8 mouse cellular contexts compared by ENCODE assay signal in genomic region chr14:17927469-17927868, GRCm38 (mm10).
DNase-seq lines count a peak whose midpoint lies in the region; ATAC-seq and TF ChIP-seq lines count a peak whose summit lies in the region.

No protein-coding gene starts in this region.

- peak; percentile 49 for DNase-seq in midbrain, postnatal 0 days (ENCODE audit: low spot score)
- DNase-seq in midbrain, embryonic 10.5 days (ENCODE audit: low spot score), result no peak
- DNase-seq in kidney, adult 9 months, result peak; percentile 70
- DNase-seq in left cerebral cortex, postnatal 36 days (ENCODE audit: low spot score in 2 of 2), result peak; percentile 66 to 77
- peak; percentile 57 for DNase-seq in stomach, postnatal 0 days (ENCODE audit: low spot score)
- no peak for DNase-seq in spleen, postnatal 10 days (ENCODE audit: low spot score in 2 of 2)

- no peaks in the 10 kb centered on the region for H3K9me3 ChIP-seq in midbrain, postnatal 0 days (ENCODE audit: low read length)
- H3K9me3 ChIP-seq in midbrain, embryonic 10.5 days (replicated peaks), result no peaks in the 10 kb centered on the region
- H3K9me3 ChIP-seq in stomach, postnatal 0 days (ENCODE audit: control insufficient read depth, low read length), result no peaks in the 10 kb centered on the region

- no peaks in the 10 kb centered on the region for H3K27me3 ChIP-seq in midbrain, postnatal 0 days (ENCODE audit: insufficient read depth, low read length)
- H3K27me3 ChIP-seq in midbrain, embryonic 10.5 days (ENCODE audit: low read depth, poor library complexity, severe bottlenecking), result no peaks in the 10 kb centered on the region
- no peaks in the 10 kb centered on the region for H3K27me3 ChIP-seq in stomach, postnatal 0 days (ENCODE audit: control insufficient read depth, insufficient read depth, low read length)

- no peak overlapping the region for H3K27ac ChIP-seq in midbrain, postnatal 0 days (ENCODE audit: low read depth, low read length)
- no peak overlapping the region for H3K27ac ChIP-seq in midbrain, embryonic 10.5 days (replicated peaks)
- H3K27ac ChIP-seq in stomach, postnatal 0 days (replicated peaks), result no peak overlapping the region

- no peak overlapping the region for H3K4me3 ChIP-seq in midbrain, postnatal 0 days (ENCODE audit: low read depth, low read length)
- H3K4me3 ChIP-seq in midbrain, embryonic 10.5 days, result no peak overlapping the region
- H3K4me3 ChIP-seq in stomach, postnatal 0 days (ENCODE audit: low read depth, low read length), result no peak overlapping the region

- WGBS in midbrain, postnatal 0 days, result 36% methylated on average over 1 of the region's 1 CpGs
- 24% methylated on average over 1 of the region's 1 CpGs for WGBS in midbrain, embryonic 10.5 days
- WGBS in stomach, postnatal 0 days, result 37% methylated on average over 1 of the region's 1 CpGs

- no peaks in the 10 kb centered on the region for H3K4me1 ChIP-seq in midbrain, postnatal 0 days (ENCODE audit: insufficient read depth, low read length)
- 0 out of 2 replicates have a peak, but pooled peaks cover 4% of the 10 kb centered on the region for H3K4me1 ChIP-seq in midbrain, embryonic 10.5 days
- no peaks in the 10 kb centered on the region for H3K4me1 ChIP-seq in stomach, postnatal 0 days (replicated peaks; ENCODE audit: control insufficient read depth, insufficient read depth)

- H3K36me3 ChIP-seq in midbrain, postnatal 0 days (ENCODE audit: insufficient read depth, low read length), result no peaks in the 10 kb centered on the region
- H3K36me3 ChIP-seq in midbrain, embryonic 10.5 days, result no peaks in the 10 kb centered on the region
- H3K36me3 ChIP-seq in stomach, postnatal 0 days (ENCODE audit: control insufficient read depth, insufficient read depth, low read length), result no peaks in the 10 kb centered on the region

- peak; percentile 67 for TF ChIP-seq CTCF in midbrain, postnatal 0 days (IDR thresholded peaks at IDR 0.05)
- TF ChIP-seq CTCF in stomach, postnatal 0 days (IDR thresholded peaks at IDR 0.05; ENCODE audit: low read depth), result peak; percentile 82

- peak; percentile 35; the same call in 1 of the 2 replicates for ATAC-seq in midbrain, postnatal 0 days (ENCODE audit: low FRiP score)
- peak; percentile 86 for ATAC-seq in cerebellum, adult (ENCODE audit: insufficient number of reproducible peaks, low FRiP score, low TSS enrichment)
- ATAC-seq in frontal cortex, adult (ENCODE audit: low TSS enrichment), result peak; percentile 100
- peak; percentile 41; the same call in 1 of the 2 replicates for ATAC-seq in stomach, postnatal 0 days (ENCODE audit: low FRiP score, low TSS enrichment)

- no peak overlapping the region for H3K9ac ChIP-seq in midbrain, postnatal 0 days (replicated peaks; ENCODE audit: low read length, poor library complexity, severe bottlenecking)
- no peak overlapping the region for H3K9ac ChIP-seq in stomach, postnatal 0 days (ENCODE audit: low read length)

- no peak overlapping the region for H3K4me2 ChIP-seq in midbrain, postnatal 0 days (ENCODE audit: low read depth, low read length, poor library complexity, severe bottlenecking)
- H3K4me2 ChIP-seq in stomach, postnatal 0 days (replicated peaks; ENCODE audit: low read depth), result no peak overlapping the region

- intact Hi-C loops in left cerebral cortex, postnatal 36 days (cut with DNase I), result loop anchor here (2.0 to 5.0 kb wide), 2 partner anchors 269 to 525 kb away; no protein-coding TSS in a partner anchor

- TF ChIP-seq EP300 in stomach, postnatal 0 days (optimal IDR thresholded peaks at IDR 0.05), result no peak

Comparison
In these comparisons a context has a peak if more than half of its experiments do, and no peak if none do; other contexts are left out.
1. DNase-seq: peak in midbrain, postnatal 0 days (single experiment), kidney, adult 9 months (single experiment), left cerebral cortex, postnatal 36 days (2 of 2) and stomach, postnatal 0 days (single experiment); none in midbrain, embryonic 10.5 days (single experiment) and spleen, postnatal 10 days (0 of 2).
2. ATAC-seq: peak in every context shown above with its lines; median percentile 100 in frontal cortex, adult; 86 in cerebellum, adult; 41 in stomach, postnatal 0 days; 35 in midbrain, postnatal 0 days.